Mouse (Mus musculus) midbrain, postnatal 0 days (tissue): Measurements from ENCODE around the gene 9430038I01Rik. TPM values are rescaled to one million over a fixed set of nuclear protein-coding genes. Genes with fewer than 3 reads are reported as not detected.
A peak's percentile ranks its signal among the peaks of the same experiment; 100 is the strongest.

ENCODE experiments used
- ATAC-seq: fragments of 200-750 bp; cut with Nextera tagmentation; 2 replicates; pipeline ENCODE4 v1.8.0; 2017; ENCODE audit warnings: moderate number of reproducible peaks, mild to moderate bottlenecking, moderate TSS enrichment, moderate library complexity; ENCODE audit not compliant: low FRiP score
- DNase-seq: peaks from one replicate; pipeline ENCODE4 v3.0.0-alpha.2; 2015; ENCODE audit warnings: low spot score
- H3K27ac ChIP-seq: fragments of 300-500 bp; sonication (generic); 2 replicates; pipeline ENCODE4 v1.5.1; 2014; ENCODE audit warnings: low read depth, mild to moderate bottlenecking, low read length, mixed read lengths
- H3K27me3 ChIP-seq: fragments of 300-500 bp; sonication (generic); 2 replicates; pipeline ENCODE4 v1.6.1; 2014; ENCODE audit warnings: low read length, control low read depth, mixed read lengths; ENCODE audit not compliant: insufficient read depth
- H3K36me3 ChIP-seq: fragments of 300-500 bp; sonication (generic); 2 replicates; pipeline ENCODE4 v1.6.1; 2014; ENCODE audit warnings: low read length, control low read depth, mixed read lengths; ENCODE audit not compliant: insufficient read depth
- H3K4me1 ChIP-seq: fragments of 300-500 bp; sonication (generic); 2 replicates; pipeline ENCODE4 v1.6.1; 2014; ENCODE audit warnings: mild to moderate bottlenecking, control low read depth, antibody characterized with exemption, low read length, mixed read lengths; ENCODE audit not compliant: insufficient read depth
- H3K4me2 ChIP-seq: fragments of 300-500 bp; sonication (generic); 2 replicates; pipeline ENCODE4 v1.6.1; 2014; ENCODE audit warnings: low read depth, mild to moderate bottlenecking, low read length, mixed read lengths; ENCODE audit not compliant: poor library complexity, severe bottlenecking
- H3K4me3 ChIP-seq: fragments of 300-500 bp; sonication (generic); 2 replicates; pipeline ENCODE4 v1.5.1; 2014; ENCODE audit warnings: low read depth, mild to moderate bottlenecking, low read length, moderate library complexity
- H3K9ac ChIP-seq: fragments of 300-500 bp; sonication (generic); replicated peaks from 2 replicates; pipeline ENCODE4 v1.6.1; 2014; ENCODE audit warnings: mild to moderate bottlenecking, low read length, moderate library complexity, mixed read lengths; ENCODE audit not compliant: poor library complexity, severe bottlenecking
- H3K9me3 ChIP-seq: fragments of 300-500 bp; sonication (generic); 2 replicates; pipeline ENCODE4 v1.6.1; 2016; ENCODE audit warnings: low read length, control low read depth
- CTCF ChIP-seq: IDR thresholded peaks from 2 replicates; pipeline ENCODE4 v1.5.1; 2016; ENCODE audit warnings: antibody characterized with exemption, mild to moderate bottlenecking
- WGBS: fragments of 180-500 bp; shearing (Covaris S2); extraction: QIAGEN DNeasy Blood & Tissue Kit; methylation state at CpG from one replicate; pipeline ENCODE4 v1.1.7; 2014; 5-methylcytosine and 5-hydroxymethylcytosine counted together
- polyA plus RNA-seq: library from polyadenylated mRNA; unstranded; fragments of >200 nt; fragmentation: Nextera tagmentation; extraction: Ambion mirVana; gene quantifications from 2 replicates; pipeline ENCODE4 v1.2.1, GENCODE M21; 2015
- total RNA-seq: library from RNA; depleted of rRNA; stranded (reverse); fragments of >200 nt; gene quantifications from 2 replicates; pipeline ENCODE4 v1.2.3, GENCODE M21; 2014; rRNA removed

Gene 9430038I01Rik
- total and polyA plus RNA-seq, 2 experiments from 2014 or later = 15.3 to 18.6 TPM

- no peak for TF ChIP-seq CTCF
- DNase-seq (no peak), ATAC-seq (no peak)
- Histone ChIP-seq H3K9ac (no peak overlapping the region), H3K4me1 (no peaks in the 10 kb centered on the region), H3K27me3 (no peaks in the 10 kb centered on the region), H3K9me3 (no peaks in the 10 kb centered on the region), H3K4me3 (no peak overlapping the region), H3K27ac (no peak overlapping the region), H3K36me3 (no peaks in the 10 kb centered on the region), H3K4me2 (no peak overlapping the region)
- 90% methylated on average over 8 of the region's 8 CpGs for WGBS
These were observed 45.5 kb downstream of the 9430038I01Rik start for GRCm38 (mm10) chr7:137365056-137365455.

GRCm38 (mm10) chr7:137364571-137364970 lies 46.0 kb downstream of the 9430038I01Rik start:
- no peak overlapping the region for H3K4me2 ChIP-seq
- no peaks in the 10 kb centered on the region for H3K27me3 ChIP-seq
- ATAC-seq (no peak), DNase-seq (peak; percentile 24)
- H3K4me3 ChIP-seq = no peak overlapping the region
- WGBS = 62% methylated on average over 7 of the region's 7 CpGs
- no peak overlapping the region for H3K27ac ChIP-seq
- no peaks in the 10 kb centered on the region for H3K36me3 ChIP-seq
- no peaks in the 10 kb centered on the region for H3K9me3 ChIP-seq
- no peak for TF ChIP-seq CTCF
- no peak overlapping the region for H3K9ac ChIP-seq
- H3K4me1 ChIP-seq = no peaks in the 10 kb centered on the region

GRCm38 (mm10) chr7:137346860-137347259 lies 63.7 kb downstream of the 9430038I01Rik start:
- H3K36me3 ChIP-seq = no peaks in the 10 kb centered on the region
- no peak overlapping the region for H3K4me2 ChIP-seq
- TF ChIP-seq CTCF = no peak
- no peaks in the 10 kb centered on the region for H3K4me1 ChIP-seq
- DNase-seq (peak; percentile 12), ATAC-seq (no peak)
- 74% methylated on average over 7 of the region's 7 CpGs for WGBS
- no peaks in the 10 kb centered on the region for H3K27me3 ChIP-seq
- no peak overlapping the region for H3K27ac ChIP-seq
- no peak overlapping the region for H3K4me3 ChIP-seq
- no peaks in the 10 kb centered on the region for H3K9me3 ChIP-seq
- H3K9ac ChIP-seq = no peak overlapping the region

- H3K27ac ChIP-seq = no peak overlapping the region
- WGBS = 26% methylated on average over 10 of the region's 10 CpGs
These were observed 64.5 kb downstream of the 9430038I01Rik start for GRCm38 (mm10) chr7:137346068-137346467.

GRCm38 (mm10) chr7:137333951-137334350 lies 76.6 kb downstream of the 9430038I01Rik start:
- Histone ChIP-seq H3K4me3 (no peak overlapping the region), H3K27ac (no peak overlapping the region), H3K9ac (no peak overlapping the region), H3K27me3 (peaks cover 4% of the 10 kb centered on the region; the same call in 1 of the 2 replicates), H3K4me1 (no peaks in the 10 kb centered on the region), H3K9me3 (no peaks in the 10 kb centered on the region), H3K4me2 (no peak overlapping the region), H3K36me3 (no peaks in the 10 kb centered on the region)
- 88% methylated on average over 2 of the region's 2 CpGs for WGBS
- DNase-seq = no peak
- ATAC-seq = no peak
- TF ChIP-seq CTCF = no peak

More at GRCm38 (mm10) chr7:137346068-137346467, 64.5 kb downstream of the 9430038I01Rik start:
- no peaks in the 10 kb centered on the region for H3K27me3 ChIP-seq
- H3K4me3 ChIP-seq = no peak overlapping the region
- H3K4me2 ChIP-seq = no peak overlapping the region
- no peaks in the 10 kb centered on the region for H3K9me3 ChIP-seq
- no peaks in the 10 kb centered on the region for H3K4me1 ChIP-seq
- ATAC-seq = no peak
- no peak for DNase-seq
- no peaks in the 10 kb centered on the region for H3K36me3 ChIP-seq
- no peak for TF ChIP-seq CTCF
- H3K9ac ChIP-seq = no peak overlapping the region

Other genes starting within 250 kb of the 9430038I01Rik start
- gene Ebf3, start 96.3 kb downstream of the 9430038I01Rik start, total RNA-seq = 90.4 and 103 TPM in 2 replicates
- 5.3 and 7.1 TPM in 2 replicates for gene Ebf3, start 96.3 kb downstream of the 9430038I01Rik start, polyA plus RNA-seq
- 150 and 168 TPM in 2 replicates for gene Glrx3, start 26.9 kb upstream of the 9430038I01Rik start, total RNA-seq
- 217 and 220 TPM in 2 replicates for gene Glrx3, start 26.9 kb upstream of the 9430038I01Rik start, polyA plus RNA-seq